Mouse (Mus musculus): ENCODE measurements around the gene Nhej1.

- TF ChIP-seq CTCF (IDR thresholded peaks at IDR 0.05; ENCODE audit: borderline replicate concordance, insufficient read depth, low read length) (no peak), POLR2A (IDR thresholded peaks at IDR 0.05; ENCODE audit: low read depth, low read length) (no peak)
Measured at GRCm38 (mm10) chr1:75147411-75148135, 22.6 kb upstream of the Nhej1 start.
